Mouse (Mus musculus) MEL (cell line): ENCODE results near the gene Pi16.

Experiments
- CHD2 ChIP-seq: IDR thresholded peaks from 2 replicates; pipeline ENCODE4 v1.6.1; 2011; ENCODE audit warnings: low read length, improper control_type of control experiment
- CTCF ChIP-seq, 3 experiments: IDR thresholded peaks in 2 of 3; conservative IDR thresholded peaks in 1 of 3; 2 replicates each; pipeline ENCODE4 v1.5.1; 2011 to 2012; ENCODE audit warnings: low read length in 3 of 3, low read depth in 2 of 3, mild to moderate bottlenecking in 2 of 3, improper control_type of control experiment in 1 of 3, inconsistent platforms in 1 of 3, mixed read lengths in 1 of 3, moderate library complexity in 1 of 3; ENCODE audit not compliant: control insufficient read depth in 1 of 3, insufficient read depth in 1 of 3, poor library complexity in 1 of 3, severe bottlenecking in 1 of 3
- JUND ChIP-seq: IDR thresholded peaks from 2 replicates; pipeline ENCODE4 v1.6.1; 2011; ENCODE audit warnings: low read depth, mild to moderate bottlenecking, improper control_type of control experiment, low read length
- POLR2A ChIP-seq, 2 experiments: IDR thresholded peaks; 2 replicates each; pipeline ENCODE4 v1.6.1; 2011 to 2012; ENCODE audit warnings: low read length in 2 of 2, mild to moderate bottlenecking in 2 of 2, control low read depth in 1 of 2, improper control_type of control experiment in 1 of 2, low read depth in 1 of 2, moderate library complexity in 1 of 2; ENCODE audit not compliant: control insufficient read depth in 1 of 2, insufficient read depth in 1 of 2, poor library complexity in 1 of 2
- SMC3 ChIP-seq: IDR thresholded peaks from 2 replicates; pipeline ENCODE4 v1.6.1; 2011; ENCODE audit warnings: low read depth, low read length, improper control_type of control experiment
- UBTF ChIP-seq: IDR thresholded peaks from 2 replicates; pipeline ENCODE4 v1.6.1; 2012; ENCODE audit warnings: low read depth, mild to moderate bottlenecking, inconsistent platforms, low read length, improper control_type of control experiment, moderate library complexity, borderline replicate concordance; ENCODE audit not compliant: insufficient read depth
- USF1 ChIP-seq: IDR thresholded peaks from 2 replicates; pipeline ENCODE4 v1.6.1; 2014; ENCODE audit warnings: low read depth, mild to moderate bottlenecking, inconsistent platforms, low read length, improper control_type of control experiment, moderate library complexity

DNA sequence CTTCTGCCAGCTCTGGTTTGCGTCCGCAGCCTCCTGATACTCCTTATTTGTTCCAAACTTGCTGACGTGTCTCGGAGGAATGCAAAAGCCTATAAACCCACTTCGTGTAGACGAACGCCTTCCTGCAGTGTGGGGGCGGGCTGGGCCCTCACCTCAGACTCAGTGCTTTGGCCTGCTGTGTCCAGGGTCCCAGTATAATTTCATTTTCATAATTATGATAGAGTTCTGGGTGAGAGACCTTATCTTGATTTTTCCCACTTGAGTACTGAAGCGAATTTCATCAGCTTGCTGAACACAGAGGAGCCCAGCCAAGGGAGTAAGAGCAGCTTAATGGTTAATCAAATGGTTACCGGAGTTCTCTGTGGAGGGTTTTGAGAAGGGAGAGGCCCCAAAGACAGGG lies 20.2 kb upstream of the Pi16 start:
- TF ChIP-seq SMC3, result no peak
- TF ChIP-seq JUND, result no peak
- TF ChIP-seq POLR2A (IDR thresholded peaks at IDR 0.05; ENCODE audit: control insufficient read depth in 1 of 2, insufficient read depth in 1 of 2, low read depth in 1 of 2, low read length in 2 of 2, poor library complexity in 1 of 2), result no peak
- TF ChIP-seq USF1, result no peak
- no peak for TF ChIP-seq CHD2
- no peak for TF ChIP-seq UBTF
- no peak for TF ChIP-seq CTCF (IDR thresholded peaks at IDR 0.05 in 2 of 3, conservative IDR thresholded peaks at IDR 0.05 in 1 of 3; ENCODE audit: control insufficient read depth in 1 of 3, insufficient read depth in 1 of 3, low read depth in 2 of 3, low read length in 3 of 3, poor library complexity in 1 of 3, severe bottlenecking in 1 of 3)
